22 mouse cellular contexts compared by ENCODE assay signal in genomic region chr5:122635228-122635627, GRCm38 (mm10).
"Had no signal": no experiment of that assay in that cellular context is flagged by ENCODE, and none has a peak within 500 bp of the region (broad histone marks: within the 10 kb centered on the region; RNA-seq: fewer than 3 reads in every experiment).

No protein-coding gene starts in this region.

- ATAC-seq: liver, postnatal 0 days; lung, postnatal 0 days; midbrain, embryonic 16.5 days had no signal

- H3K27me3 ChIP-seq: liver, embryonic 15.5 days; lung, embryonic 15.5 days; midbrain, embryonic 12.5 days; neural tube, embryonic 13.5 days; neural tube, embryonic 15.5 days had no signal

- H3K9ac ChIP-seq: liver, embryonic 15.5 days; liver, postnatal 0 days; lung, embryonic 15.5 days; midbrain, embryonic 12.5 days; neural tube, embryonic 13.5 days; neural tube, embryonic 15.5 days had no signal

- H3K27ac ChIP-seq: liver, embryonic 15.5 days; lung, embryonic 15.5 days; macrophage; midbrain, embryonic 12.5 days; neural tube, embryonic 13.5 days; neural tube, embryonic 15.5 days had no signal

- H3K4me2 ChIP-seq: liver, embryonic 15.5 days; lung, embryonic 15.5 days; midbrain, embryonic 12.5 days; neural tube, embryonic 13.5 days; neural tube, embryonic 15.5 days had no signal

- DNase-seq: liver, postnatal 0 days; lung, adult 2 months; lung, postnatal 14 days; lung, postnatal 36 days; midbrain, embryonic 14.5 days; retina, postnatal 1 day; right cerebral cortex, adult 18-20 months; right cerebral cortex, postnatal 25 days; right cerebral cortex, postnatal 4 days; spleen, adult 18-20 months; thymus, adult 18-20 months; thymus, postnatal 14 days; thymus, postnatal 36 days had no signal

- H3K36me3 ChIP-seq: liver, embryonic 15.5 days; lung, embryonic 15.5 days; midbrain, embryonic 12.5 days; neural tube, embryonic 13.5 days; neural tube, embryonic 15.5 days had no signal

- H3K4me3 ChIP-seq: liver, embryonic 15.5 days; lung, embryonic 15.5 days; midbrain, embryonic 12.5 days; myocyte; neural tube, embryonic 13.5 days; neural tube, embryonic 15.5 days had no signal

- H3K9me3 ChIP-seq: liver, embryonic 15.5 days; lung, embryonic 15.5 days; midbrain, embryonic 12.5 days; neural tube, embryonic 13.5 days; neural tube, embryonic 15.5 days had no signal
